Mouse (Mus musculus): ENCODE data around the gene Ano6. TPM values are rescaled to one million over a fixed set of nuclear protein-coding genes. Genes with fewer than 3 reads are reported as not detected.

Gene Ano6
- total RNA-seq, 2 experiments from 2014 or later: 26.9 to 32.4 TPM

- H3K4me3 ChIP-seq: no peak overlapping the region
- H3K27ac ChIP-seq: no peak overlapping the region
- TF ChIP-seq CTCF (conservative IDR thresholded peaks at IDR 0.05): no peak
- DNase-seq (ENCODE audit: low spot score in 2 of 2): no peak
Measured at GRCm38 (mm10) chr15:95843183-95843949, 52.7 kb downstream of the Ano6 start.

GRCm38 (mm10) chr15:95844412-95844811 lies 53.8 kb downstream of the Ano6 start:
- Histone ChIP-seq H3K27ac (no peak overlapping the region), H3K4me3 (no peak overlapping the region)
- no peak for DNase-seq (ENCODE audit: low spot score in 2 of 2)
- no peak for TF ChIP-seq CTCF (conservative IDR thresholded peaks at IDR 0.05)

- Histone ChIP-seq H3K27ac (no peak overlapping the region), H3K4me3 (no peak overlapping the region)
- TF ChIP-seq CTCF (conservative IDR thresholded peaks at IDR 0.05): no peak
- no peak for DNase-seq (ENCODE audit: low spot score in 2 of 2)
Measured at GRCm38 (mm10) chr15:95846102-95846501, 55.5 kb downstream of the Ano6 start.

DNA sequence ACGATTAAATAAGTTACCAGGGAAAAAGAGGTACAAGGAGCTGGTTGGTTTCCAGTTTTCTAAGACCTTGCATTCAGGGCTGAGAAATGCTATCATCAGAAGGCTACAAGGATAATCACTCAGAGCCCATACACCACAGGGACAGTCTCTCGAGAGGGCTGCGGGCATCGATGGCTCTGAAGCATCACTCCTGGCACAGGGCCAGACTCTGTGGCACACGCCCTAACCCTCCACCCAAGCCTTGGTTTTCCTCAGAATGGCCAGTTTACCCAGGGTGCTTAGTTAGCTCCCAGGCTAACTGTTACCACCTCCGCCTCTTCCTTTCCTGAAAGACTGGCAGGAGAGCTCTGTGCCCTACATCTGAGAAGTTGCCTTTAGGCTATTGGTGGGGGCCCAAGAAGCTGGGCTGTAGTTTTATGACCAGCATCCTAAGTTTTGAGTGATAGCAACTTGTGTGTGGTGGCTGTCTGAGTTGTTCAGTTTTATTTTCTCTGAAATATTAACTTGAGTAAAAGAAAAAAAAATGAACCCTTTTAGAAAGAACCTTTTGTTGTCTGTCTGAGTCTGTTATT lies 57.9 kb downstream of the Ano6 start:
- no peak overlapping the region for H3K27ac ChIP-seq
- no peak overlapping the region for H3K4me3 ChIP-seq
- DNase-seq (ENCODE audit: low spot score in 2 of 2): no peak
- TF ChIP-seq CTCF (conservative IDR thresholded peaks at IDR 0.05): no peak

DNA sequence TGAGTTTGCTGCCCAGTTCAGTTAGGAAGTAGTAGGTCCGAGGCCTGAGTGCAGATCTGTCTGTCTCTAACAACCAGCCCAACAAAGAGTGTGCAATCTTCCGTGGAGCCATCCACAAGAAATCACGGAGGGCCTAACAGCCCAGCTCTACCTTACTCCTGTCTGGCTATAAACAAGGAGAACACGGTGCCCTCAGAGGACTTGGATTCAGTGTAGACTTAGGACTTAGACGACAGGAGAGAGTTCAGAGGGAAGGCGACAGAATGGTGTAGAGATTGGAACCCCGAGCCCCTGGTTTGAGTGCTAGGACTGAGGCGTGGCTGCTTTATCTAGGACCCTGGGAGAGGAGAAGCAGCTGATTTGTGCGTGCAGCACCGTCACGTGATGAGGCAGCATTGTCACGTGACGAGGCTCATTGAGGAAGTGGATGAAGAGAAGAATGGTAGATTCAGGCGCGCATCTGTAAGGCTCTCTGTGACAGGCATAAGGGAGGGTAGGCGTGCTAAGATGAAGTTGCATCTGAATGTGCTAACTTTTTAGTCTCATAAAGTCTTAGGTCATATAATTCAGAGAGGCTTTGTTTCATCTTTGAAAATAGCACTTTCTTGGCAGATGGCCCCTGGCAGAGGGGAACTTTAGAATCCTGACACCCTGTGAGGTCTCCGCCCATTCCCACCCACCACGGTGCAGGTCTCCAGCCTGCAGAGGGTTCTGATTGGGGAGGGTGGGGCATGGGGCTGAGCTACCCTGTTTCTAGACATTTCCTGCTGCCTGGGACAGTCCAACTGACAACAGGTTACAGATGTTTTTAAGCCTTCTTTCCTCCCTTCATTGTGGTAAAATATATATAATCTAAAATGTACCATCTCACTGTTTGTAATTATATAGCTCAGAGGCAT lies 59.1 kb downstream of the Ano6 start:
- H3K27ac ChIP-seq: no peak overlapping the region
- no peak overlapping the region for H3K4me3 ChIP-seq
- no peak for TF ChIP-seq CTCF (conservative IDR thresholded peaks at IDR 0.05)
- no peak for DNase-seq (ENCODE audit: low spot score in 2 of 2)

GRCm38 (mm10) chr15:95850546-95850945 lies 59.9 kb downstream of the Ano6 start:
- Histone ChIP-seq H3K4me3 (no peak overlapping the region), H3K27ac (no peak overlapping the region)
- no peak for DNase-seq (ENCODE audit: low spot score in 2 of 2)
- no peak; the same call in 1 of the 2 replicates for TF ChIP-seq CTCF (conservative IDR thresholded peaks at IDR 0.05)

- Histone ChIP-seq H3K4me3 (no peak overlapping the region), H3K27ac (no peak overlapping the region)
- no peak for DNase-seq (ENCODE audit: low spot score in 2 of 2)
- TF ChIP-seq CTCF (conservative IDR thresholded peaks at IDR 0.05): peak; percentile 42
Measured at GRCm38 (mm10) chr15:95855051-95855844, 64.6 kb downstream of the Ano6 start.

DNA sequence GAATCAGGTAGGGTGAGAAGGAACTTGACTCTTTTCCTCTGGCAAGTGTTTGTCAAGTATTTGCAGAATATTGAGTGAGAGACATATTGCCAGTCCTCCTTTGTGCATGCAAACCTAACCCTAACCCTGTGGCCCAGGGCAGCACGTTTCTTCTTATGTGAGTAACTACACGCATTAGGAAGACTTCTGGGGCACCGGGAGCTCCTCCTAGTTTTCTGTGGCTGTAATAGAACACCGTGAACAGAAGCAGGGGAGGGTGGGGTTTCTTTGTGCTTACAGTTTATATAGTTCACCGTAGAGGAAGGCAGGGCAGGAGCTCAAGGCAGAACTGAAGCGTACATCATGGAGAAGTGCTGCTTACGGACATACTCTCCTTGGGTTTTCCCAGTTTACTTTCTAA lies 65.3 kb downstream of the Ano6 start:
- no peak for TF ChIP-seq CTCF (conservative IDR thresholded peaks at IDR 0.05)
- Histone ChIP-seq H3K27ac (no peak overlapping the region), H3K4me3 (no peak overlapping the region)
- DNase-seq (ENCODE audit: low spot score in 2 of 2): no peak

- no peak for DNase-seq (ENCODE audit: low spot score in 2 of 2)
- H3K27ac ChIP-seq: no peak overlapping the region
- no peak overlapping the region for H3K4me3 ChIP-seq
- no peak for TF ChIP-seq CTCF (conservative IDR thresholded peaks at IDR 0.05)
Measured at GRCm38 (mm10) chr15:95856684-95857595, 66.3 kb downstream of the Ano6 start.

DNA sequence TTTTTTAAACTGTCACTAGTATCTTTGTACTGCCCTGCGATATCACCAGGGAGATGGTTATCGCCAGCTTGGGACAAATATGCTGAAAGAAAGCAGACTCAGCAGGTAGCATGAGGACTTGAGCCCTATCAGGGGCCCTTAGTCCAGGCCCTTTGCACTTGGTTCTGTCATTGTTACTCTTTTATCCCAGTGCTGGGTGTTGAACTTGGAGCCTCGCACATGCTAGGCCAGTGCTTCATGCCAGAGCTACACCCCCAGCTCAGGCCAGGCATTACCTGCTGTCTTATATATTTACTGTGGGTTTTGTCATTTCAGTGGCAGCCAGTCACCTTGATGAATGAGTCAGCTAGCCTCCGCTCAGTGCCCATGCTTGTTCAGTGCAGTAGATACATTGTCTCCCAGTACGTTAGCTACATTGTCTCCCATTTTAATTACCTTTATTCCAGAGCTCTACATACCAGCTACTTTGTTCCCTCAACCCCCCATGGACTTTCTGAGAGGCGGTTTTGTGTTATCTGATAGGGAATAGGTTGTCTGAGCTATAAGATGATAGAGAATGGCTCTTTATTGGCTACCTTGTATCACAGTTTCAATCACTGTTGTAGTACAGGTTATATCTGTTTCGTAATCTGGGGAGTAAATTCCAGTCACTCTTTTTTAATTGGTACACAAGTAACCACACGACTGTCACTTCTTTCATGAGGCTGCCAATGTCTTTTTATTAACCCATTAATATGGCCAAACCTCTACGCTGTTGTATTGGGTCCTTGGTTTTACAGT lies 68.4 kb downstream of the Ano6 start:
- TF ChIP-seq CTCF (conservative IDR thresholded peaks at IDR 0.05): no peak
- no peak for DNase-seq (ENCODE audit: low spot score in 2 of 2)
- no peak overlapping the region for H3K27ac ChIP-seq
- no peak overlapping the region for H3K4me3 ChIP-seq
